Mouse (Mus musculus): ENCODE data around the gene Camta1.

The Camta1 gene

DNA sequence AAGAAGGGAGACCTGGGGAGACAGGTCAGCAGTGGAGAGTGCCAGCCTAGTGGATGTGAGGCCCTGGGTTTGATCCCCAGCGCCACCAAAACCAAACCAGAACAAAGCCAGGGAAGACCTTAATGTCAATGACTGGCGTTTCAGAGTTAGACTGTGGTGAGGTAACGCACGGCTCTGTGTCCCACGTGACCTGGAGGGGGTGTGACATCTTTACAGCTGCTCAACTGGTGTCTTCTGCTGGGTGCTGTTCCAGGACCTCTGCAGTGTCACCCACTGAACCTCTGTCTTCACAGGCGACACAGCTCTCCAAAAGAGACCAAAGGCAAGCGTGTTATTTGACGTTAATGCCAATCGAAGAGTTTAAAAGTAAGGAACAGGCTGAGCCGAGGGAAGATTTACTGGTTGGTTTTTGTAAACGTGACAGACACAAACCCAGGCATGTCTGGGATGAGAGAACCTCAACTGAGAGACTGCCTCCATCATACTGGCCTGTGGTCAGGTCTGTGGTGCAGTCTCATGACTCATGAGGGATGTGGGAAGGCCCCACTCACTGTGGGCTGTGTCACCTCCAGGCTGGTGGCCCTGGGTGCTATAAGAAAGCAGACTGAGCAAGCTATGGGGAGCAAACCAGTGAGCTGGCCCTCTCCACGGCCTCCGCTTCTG is 855.9 kb downstream of the Camta1 start:
- peak; percentile 66 for DNase-seq (ENCODE audit: low read depth, low spot score)

DNA sequence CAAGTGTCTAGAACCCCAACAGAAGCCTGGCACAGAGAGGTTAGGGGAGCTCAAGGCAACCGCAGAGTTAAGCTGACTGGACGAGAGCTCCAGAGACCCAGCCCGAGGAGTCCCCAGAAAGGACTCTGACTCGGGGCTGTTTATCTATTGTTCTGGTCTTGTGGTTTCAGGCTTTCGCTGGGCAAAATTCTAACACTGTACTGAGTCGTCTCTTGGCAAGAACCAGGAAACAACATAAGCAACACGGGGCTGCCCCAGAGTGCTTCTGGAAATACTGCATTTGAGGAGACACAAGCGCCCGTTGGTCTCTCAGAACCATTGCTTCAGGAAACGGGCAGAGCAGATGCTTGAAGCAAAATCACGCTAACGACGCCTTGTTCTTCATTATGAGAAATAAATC is 860.3 kb downstream of the Camta1 start:
- peak; percentile 63 for DNase-seq (ENCODE audit: low read depth, low spot score)

DNA sequence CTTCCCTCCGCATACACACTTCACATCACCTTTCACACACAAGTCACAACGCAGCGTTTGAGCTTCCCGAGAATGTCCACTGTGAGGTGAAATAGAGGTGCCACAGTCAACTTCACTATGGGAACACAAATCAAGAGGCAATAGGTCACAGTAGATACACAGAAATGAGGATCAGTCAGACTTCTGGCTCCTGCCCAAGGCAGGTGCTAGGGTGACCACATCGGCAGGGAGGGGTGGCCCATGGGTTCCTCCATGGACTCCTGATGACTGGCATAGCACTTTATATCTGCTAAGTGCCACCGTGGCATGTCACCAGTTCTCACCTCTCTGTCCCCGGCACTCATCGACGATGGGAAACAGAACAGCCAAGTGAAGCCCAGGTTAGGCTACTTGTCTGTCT is 863.0 kb downstream of the Camta1 start:
- no peak for DNase-seq (ENCODE audit: low read depth, low spot score)

DNA sequence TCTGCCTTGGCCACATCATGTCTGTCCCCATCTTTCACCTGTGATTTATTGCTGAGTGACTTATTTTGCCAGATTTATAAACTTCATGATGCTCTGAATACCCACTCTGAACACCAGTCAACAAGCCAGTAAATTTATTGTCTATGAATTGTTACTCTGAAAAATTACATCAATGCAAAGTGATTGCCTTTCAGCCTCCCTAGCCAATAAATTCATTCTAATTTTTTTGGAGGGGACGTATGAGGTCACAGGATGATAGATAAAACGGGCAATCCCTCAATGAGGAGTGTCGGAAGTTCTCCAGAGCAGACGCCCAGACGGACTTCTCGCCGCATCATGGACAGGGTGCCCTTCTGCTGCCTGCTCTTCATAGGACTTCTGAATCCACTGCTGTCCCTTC is 864.9 kb downstream of the Camta1 start, which contains the start of gene Uts2:
Gene Uts2 (plus strand): TSS at position 301 of the 400 bp plus-strand sequence.
- no peak for DNase-seq (ENCODE audit: low read depth, low spot score)

DNA sequence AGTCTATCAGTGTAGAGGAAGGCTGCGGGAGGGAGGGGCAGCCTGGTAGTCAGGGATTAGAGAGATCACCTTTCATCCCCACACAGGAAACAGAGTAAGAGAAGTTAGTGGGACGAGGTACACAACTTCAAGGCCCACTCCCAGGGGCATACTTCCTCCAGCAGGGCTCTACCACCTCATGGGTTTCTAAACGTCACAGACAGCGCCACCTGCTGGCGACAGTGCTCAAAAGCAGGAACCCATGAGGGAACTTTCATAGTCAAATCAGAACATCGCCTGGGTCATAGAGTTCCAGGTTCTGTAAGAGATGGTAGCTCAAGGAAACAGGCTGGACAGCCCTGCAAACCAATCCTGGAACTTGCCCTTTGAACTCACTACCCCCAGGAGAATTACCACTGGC is 871.5 kb downstream of the Camta1 start:
- DNase-seq (ENCODE audit: low read depth, low spot score): peak; percentile 56

DNA sequence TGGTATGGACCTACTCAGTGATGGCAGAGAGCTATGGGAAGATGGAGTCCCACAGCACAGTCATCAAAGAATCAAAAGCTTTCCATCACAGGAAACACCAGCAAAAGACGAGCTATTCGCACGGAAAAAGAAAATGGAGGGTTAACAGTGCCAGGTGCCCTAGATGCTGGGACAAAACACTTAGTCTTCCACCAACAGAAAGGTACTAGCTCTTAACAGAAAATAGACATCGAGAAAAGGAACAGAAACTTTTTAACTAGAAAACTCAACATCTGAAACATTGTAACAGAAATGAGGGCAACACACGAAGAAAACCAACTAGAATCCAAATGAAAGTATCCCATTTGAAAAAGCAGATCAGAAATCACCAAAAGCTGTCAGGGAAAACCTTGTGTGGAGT is 881.5 kb downstream of the Camta1 start:
- DNase-seq (ENCODE audit: low read depth, low spot score): no peak

DNA sequence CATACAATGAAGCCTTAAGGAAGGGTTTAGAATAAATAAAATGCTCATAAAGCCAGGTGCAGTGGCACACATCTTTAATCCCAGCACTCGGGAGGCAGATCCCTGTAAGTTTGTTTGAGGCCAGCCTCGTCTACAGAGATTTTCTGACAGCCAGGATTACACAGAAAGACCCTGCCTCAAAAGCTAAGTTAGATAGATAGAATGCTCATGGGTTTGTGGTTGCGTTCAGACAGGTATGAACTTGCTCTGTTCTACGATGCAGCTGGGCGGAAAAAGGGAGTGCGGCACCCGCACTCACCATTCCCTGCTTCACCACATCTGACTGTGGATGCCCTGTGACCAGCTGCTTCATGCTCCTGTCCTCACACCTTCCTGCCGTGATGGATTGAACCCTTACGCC is 882.2 kb downstream of the Camta1 start:
- DNase-seq (ENCODE audit: low read depth, low spot score): no peak

DNA sequence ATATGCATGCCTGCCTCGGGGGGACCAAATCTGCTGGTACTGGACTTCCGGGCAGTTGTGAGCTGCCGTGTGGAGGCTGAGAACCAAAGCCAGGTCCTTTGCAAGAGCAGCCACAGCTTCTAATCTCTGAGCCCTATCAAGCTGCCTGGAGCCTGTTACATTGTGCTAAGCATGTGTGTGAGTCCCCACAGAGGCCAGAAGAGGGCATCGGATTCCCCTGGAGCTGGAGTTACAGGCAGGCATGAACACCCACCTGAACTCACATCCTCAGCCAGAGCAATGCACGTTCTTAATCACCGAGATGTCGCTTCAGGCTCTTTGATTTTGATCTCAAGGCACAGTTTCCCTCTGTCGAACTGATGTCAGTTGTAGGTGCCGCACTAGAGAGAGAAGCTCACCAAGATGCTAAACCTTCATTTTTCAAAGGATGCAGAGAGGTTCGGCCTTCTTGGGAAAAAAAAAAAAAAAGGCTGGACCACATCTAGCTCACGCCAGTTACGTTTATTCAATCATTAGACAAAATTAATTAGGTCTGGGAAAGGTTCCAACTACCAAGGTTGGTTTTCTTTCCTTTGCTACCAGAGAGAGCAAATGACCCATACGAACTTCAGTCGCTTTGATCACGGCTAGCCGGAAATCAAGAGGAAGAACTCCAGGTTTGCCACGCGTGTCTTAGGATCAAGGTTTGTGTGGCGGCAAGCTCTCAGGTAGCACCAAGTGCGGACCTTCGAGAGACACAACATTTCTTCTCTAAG is 883.3 kb downstream of the Camta1 start:
- DNase-seq (ENCODE audit: low read depth, low spot score): no peak

DNA sequence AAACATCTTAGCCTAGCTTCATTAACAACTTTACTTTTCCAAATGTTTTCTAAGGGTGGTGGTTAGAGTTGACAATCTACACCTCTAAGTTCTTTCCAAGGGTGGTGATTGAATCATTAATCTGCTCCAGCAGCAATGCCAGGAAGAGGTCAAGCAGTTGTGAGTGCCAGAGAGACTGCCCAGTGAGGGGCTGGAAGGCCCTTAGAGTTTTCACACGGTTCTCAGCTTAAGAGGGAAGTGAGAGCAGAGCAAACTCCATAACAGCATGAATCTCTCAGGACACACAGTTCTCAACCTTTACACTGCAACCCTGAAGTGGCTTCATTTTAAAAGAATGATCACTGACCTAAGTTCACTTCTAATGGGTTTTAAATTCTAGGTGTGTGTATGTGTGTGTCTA is 886.5 kb downstream of the Camta1 start:
- DNase-seq (ENCODE audit: low read depth, low spot score): no peak

DNA sequence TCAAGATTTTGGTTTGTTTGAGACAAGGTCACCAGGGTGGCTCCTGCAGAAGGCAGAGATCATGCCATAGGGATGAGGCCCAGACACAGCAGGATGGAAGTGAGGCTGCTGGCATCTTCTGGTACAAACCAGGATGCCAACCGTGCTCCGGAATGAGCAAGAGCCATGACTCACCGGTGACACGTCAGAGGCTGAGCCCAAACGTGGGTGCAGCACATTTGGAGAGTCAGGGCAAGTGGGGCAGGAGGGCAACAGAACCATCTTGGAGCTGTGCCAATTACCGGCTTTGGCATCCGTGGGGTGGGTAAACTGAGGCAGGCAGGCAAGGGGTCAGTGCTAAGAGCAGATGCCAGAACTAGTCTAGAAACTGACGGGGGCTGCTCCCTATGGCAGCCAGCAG is 888.4 kb downstream of the Camta1 start:
- DNase-seq (ENCODE audit: low read depth, low spot score): peak; percentile 88

DNA sequence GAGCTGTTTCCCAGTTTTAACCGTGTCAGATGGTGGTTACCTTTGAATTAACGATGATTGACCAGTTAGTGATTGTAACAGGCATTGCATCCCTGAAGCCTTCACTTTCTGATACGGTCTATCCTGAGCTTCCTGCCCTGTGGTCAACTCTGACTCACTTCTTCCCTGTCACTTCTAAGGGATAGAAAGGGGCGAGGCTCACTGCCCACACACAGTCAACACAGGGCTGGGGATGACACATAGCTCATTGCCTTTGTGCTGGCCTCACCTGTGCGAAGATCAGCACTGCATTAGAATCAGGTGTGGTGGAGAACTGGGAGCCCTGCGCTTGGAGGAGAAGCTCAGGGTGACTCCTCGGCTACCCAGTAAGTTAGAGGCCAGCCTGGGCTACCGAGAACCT is 892.7 kb downstream of the Camta1 start:
- DNase-seq (ENCODE audit: low read depth, low spot score): peak; percentile 63

DNA sequence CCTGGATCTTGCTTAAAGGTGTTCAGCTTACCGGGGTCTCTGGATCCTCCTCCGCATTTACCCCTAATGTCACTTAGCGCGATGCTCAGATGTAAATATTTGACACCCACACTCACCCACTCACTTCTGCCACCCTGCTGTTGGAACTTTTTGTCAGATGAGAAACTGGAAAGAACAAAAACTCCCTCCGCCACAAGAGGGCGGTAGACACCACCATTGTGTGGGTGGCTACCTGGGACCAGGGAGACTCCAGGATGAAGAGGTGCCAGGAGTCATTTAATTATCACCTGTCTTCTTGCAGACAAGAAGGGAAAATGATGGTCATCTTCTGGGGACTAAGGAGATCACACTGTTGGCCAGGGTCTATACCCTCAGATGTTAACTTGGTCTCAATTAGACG is 895.1 kb downstream of the Camta1 start:
- peak; percentile 83 for DNase-seq (ENCODE audit: low read depth, low spot score)

DNA sequence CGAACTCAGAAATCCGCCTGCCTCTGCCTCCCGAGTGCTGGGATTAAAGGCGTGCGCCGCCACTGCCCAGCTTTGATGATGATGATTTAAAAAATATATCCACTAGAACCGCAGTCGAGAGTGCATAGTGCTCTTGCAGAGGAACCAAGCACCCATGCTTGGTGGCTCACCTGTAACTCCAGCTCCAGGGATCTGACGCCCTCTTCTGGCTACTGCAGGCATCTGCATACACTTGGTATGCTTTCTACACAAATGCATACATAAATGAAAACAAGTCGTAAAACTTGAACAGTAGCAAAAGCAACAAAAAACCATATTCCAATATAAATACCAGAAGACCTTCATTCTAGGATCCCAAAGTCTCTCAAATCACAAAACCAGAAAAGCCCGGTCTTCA is 896.1 kb downstream of the Camta1 start:
- no peak for DNase-seq (ENCODE audit: low read depth, low spot score)

DNA sequence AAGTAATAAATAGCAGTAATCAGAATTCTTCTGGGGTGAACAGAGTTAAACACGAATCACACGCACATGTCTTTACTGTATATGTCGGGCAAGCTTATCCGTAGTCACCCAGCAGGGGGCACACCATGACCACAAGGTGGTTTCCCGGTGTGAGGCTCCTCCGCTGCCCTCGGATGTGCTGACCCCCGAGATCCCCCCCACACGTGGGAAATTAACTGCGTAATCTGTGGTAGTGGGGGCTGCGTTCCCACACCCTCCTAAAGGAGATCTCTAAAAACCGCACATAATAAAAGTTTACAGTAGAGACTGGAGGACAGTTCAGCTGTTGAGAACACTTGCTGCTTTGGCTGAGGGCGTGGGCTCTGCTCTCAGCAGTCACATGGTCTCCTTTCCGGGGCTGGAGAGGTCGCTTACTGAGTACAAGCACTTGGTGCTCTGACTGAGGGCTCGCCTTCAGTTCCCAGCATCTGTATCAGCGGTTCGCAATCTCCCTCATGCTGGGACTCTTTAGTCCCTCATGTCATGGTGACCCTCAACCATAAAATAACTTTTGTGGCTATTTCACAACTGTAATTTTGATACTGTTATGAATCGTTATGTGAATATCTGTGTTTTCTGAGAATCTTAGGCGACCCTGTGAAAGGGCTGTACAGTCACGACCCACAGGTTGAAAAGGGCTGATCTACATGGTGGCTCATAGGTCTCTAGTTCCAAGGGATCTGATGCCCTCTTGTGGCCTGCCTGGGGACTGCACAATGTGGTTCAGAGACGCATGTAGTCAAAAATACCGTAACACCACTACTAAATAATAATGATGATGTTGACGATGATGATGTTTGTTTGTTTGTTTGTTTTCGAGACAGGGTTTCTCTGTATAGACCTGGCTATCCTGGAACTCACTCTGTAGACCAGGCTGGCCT is 896.8 kb downstream of the Camta1 start:
- DNase-seq (ENCODE audit: low read depth, low spot score): peak; percentile 94

DNA sequence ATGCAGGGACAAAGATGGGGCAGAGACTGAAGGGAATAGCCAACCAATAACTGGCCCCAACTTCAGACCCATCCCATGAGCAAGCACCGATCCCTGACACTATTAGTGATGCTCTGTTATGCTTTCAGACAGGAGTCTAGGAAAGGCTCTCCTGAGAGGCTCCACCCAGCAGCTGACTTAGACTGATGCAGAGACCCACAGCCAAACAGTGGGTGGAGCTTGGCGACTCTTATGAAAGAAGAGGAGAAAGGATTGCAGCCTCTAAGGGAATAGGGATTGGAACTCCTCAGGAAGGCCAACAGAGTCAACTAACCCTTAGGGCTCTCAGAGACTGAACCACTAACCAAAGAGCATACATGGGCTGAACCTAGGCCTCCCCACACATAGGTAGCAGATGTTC is 898.0 kb downstream of the Camta1 start:
- peak; percentile 72 for DNase-seq (ENCODE audit: low read depth, low spot score)

DNA sequence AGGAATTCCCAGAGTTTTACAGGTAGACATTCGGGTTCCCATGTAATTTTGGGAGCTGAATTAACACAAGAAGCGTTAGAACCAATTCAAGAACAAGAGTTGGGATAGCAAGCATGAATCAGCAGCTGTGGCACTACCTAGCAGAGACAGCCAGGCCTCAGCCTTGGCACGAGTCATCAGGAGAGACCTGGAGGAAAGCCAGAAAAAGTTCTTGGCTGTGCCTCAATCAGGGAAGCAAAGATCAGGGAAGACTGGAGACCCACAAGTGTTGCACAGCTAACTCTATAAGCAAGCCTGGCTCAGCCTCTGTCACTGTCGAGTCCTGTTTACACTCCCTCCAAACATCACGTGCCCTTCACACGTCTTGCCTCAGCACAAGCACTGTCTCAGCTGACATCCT is 899.4 kb downstream of the Camta1 start:
- peak; percentile 66 for DNase-seq (ENCODE audit: low read depth, low spot score)

DNA sequence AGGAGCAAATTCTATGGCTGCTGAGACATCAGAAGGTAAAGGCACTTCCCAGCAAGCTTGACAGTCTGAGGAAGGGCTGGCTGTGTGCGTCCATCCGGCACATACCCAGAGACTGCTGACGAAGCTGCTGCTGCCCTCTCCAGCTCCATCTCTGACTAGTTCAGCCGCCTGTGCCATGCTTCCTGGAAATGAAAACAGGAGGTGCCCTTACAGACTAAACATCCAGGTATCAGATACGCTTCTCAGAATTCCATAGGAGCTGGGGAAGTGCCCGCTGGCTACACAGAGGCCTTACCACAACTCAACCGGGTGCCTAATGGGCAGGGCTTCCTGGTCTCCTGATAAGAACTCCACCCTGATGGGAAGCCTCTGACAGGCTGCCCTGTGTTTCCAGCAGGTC is 903.1 kb downstream of the Camta1 start:
- no peak for DNase-seq (ENCODE audit: low read depth, low spot score)

DNA sequence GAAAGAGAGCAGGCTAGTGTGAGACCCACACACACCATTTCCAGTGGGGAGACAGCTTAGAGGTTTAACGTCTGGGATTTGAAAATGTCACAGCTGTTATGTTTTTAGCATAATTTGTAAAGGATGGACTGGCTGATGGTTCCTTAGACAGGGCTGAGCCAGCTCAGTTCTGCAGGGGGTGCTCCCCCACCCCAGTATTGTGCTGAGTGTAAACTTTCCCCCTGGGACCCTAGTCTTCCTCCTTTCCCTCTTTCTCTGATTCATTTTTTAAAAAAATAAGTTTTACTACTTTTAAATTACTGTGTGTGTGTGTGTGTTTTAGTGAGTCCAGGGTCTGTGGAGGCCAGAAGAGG is 904.6 kb downstream of the Camta1 start:
- no peak for DNase-seq (ENCODE audit: low read depth, low spot score)

DNA sequence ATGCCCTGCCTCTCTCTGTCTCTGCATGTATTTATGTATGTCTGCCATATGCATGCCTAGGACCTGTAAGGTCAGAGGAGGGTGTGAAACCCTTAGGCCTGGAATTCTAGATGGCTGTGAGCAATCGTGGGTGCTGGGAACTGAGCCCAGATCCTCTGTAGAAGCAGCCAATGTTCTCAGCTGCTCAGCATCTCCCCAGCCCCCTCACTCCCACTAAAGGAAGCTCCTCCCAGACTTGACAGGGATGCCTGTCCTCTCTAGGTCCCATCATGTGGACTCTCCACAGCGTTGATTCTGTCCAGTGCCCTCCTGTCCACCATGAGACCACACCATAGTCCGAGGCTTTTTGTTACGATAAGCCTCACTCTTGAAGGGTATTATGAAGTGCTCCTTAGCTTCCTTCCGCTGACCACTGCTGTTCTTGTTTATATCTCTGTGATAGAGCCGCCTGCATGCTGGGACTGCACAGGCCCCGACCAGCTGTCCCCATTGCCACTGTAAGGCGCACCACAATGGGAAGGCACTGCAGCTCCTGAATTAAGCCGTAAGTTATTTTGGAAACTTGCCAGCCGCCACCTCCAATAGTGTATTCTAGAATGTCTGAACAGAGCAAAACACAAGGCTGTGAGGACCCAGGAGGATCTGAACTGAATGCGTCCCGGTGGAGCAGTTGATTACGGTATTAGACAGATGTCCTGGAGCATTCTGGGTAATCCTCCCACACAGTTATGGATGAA is 905.1 kb downstream of the Camta1 start:
- DNase-seq (ENCODE audit: low read depth, low spot score): peak; percentile 22

DNA sequence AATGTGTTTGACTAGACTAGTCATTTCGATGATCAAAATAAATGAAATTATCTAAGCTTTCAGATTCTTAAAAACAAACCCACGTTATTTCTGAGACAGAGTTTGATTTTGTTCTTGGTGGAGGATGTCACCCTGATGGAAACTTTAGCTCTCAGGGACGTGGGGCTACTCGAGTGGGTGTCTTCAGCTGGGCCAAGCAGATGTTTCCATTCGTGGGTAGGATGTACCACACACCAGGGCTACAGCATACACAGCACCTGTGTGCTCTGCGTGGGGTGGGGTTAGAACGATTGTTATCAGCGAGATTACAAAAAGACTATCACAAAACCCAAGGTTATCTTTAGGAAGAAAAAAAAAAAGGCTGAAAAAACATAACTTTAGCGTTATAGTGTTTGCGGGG is 910.7 kb downstream of the Camta1 start:
- no peak for DNase-seq (ENCODE audit: low read depth, low spot score)

DNA sequence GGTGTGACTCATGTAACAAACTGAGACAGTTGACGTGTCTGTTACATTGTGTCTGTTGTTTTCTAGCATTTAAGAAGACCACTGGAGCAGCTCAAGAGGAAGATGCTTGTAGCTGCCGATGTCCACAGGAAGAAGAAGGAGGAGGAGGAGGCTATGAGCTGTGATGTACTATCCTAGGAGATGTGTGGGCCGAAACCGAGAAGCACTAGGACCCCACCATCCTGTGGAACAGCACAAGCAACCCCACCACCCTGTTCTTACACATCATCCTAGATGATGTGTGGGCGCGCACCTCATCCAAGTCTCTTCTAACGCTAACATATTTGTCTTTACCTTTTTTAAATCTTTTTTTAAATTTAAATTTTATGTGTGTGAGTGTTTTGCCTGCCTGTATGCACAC is 917.0 kb downstream of the Camta1 start:
- DNase-seq (ENCODE audit: low read depth, low spot score): no peak

Data from 3T3-L1 (cell line).